Mouse (Mus musculus) bone marrow macrophage, adult 2 months (primary cell): ENCODE measurements around the gene Tcf12.

Experiments
- CTCF ChIP-seq: IDR thresholded peaks from 2 replicates; pipeline ENCODE4 v1.5.1; 2012; ENCODE audit warnings: low read depth, mild to moderate bottlenecking, low read length, moderate library complexity
- POLR2A ChIP-seq: IDR thresholded peaks from 2 replicates; pipeline ENCODE4 v1.6.1; 2012; ENCODE audit warnings: mild to moderate bottlenecking, low read depth, low read length, borderline replicate concordance

GRCm38 (mm10) chr9:72030274-72030673 is 81.4 kb downstream of the Tcf12 start:
- TF ChIP-seq POLR2A: no peak
- no peak for TF ChIP-seq CTCF
